Mouse (Mus musculus) heart, embryonic 14.5 days (tissue): ENCODE measurements around the gene Pnp. TPM values are rescaled to one million over a fixed set of nuclear protein-coding genes. Genes with fewer than 3 reads are reported as not detected.
A peak's percentile ranks its signal among the peaks of the same experiment; 100 is the strongest.
"Not testable (repeated sequence)": the region's sequence is repeated elsewhere in the genome, so short reads cannot be mapped to it uniquely, and the experiment has no call there.

Experiments used
- ATAC-seq: fragments of 200-750 bp; cut with Nextera tagmentation; 2 replicates; pipeline ENCODE4 v1.8.0; 2017; ENCODE audit warnings: low read depth, moderate TSS enrichment; ENCODE audit not compliant: insufficient number of reproducible peaks, insufficient read depth, low FRiP score
- H3K27ac ChIP-seq, 2 experiments: fragments of 200-500 bp in 1 of 2; fragments of 300-500 bp in 1 of 2; sonication (generic) in 1 of 2; replicated peaks in 1 of 2; 2 replicates each; pipeline ENCODE4 v1.5.1; 2012 to 2014; ENCODE audit warnings: low read depth in 2 of 2, low read length in 2 of 2, control low read depth in 1 of 2, mild to moderate bottlenecking in 1 of 2, mixed read lengths in 1 of 2; ENCODE audit not compliant: control insufficient read depth in 1 of 2, insufficient read depth in 1 of 2
- H3K27me3 ChIP-seq: fragments of 300-500 bp; sonication (generic); 2 replicates; pipeline ENCODE4 v1.6.1; 2014; ENCODE audit warnings: mild to moderate bottlenecking, low read length, control low read depth; ENCODE audit not compliant: control insufficient read depth, insufficient read depth
- H3K36me3 ChIP-seq: fragments of 300-500 bp; sonication (generic); 2 replicates; pipeline ENCODE4 v1.6.1; 2014; ENCODE audit warnings: mild to moderate bottlenecking, control low read depth, low read length, mixed read lengths; ENCODE audit not compliant: control insufficient read depth, insufficient read depth
- H3K4me1 ChIP-seq, 2 experiments: fragments of 200-500 bp in 1 of 2; fragments of 300-500 bp in 1 of 2; sonication (generic) in 1 of 2; 2 replicates each; pipeline ENCODE4 v1.6.1; 2012 to 2014; ENCODE audit warnings: low read length in 2 of 2, control low read depth in 1 of 2, mixed read lengths in 1 of 2; ENCODE audit not compliant: control insufficient read depth in 2 of 2, insufficient read depth in 2 of 2
- H3K4me2 ChIP-seq: fragments of 300-500 bp; sonication (generic); 2 replicates; pipeline ENCODE4 v1.6.1; 2014; ENCODE audit warnings: mild to moderate bottlenecking, low read length
- H3K4me3 ChIP-seq, 2 experiments: fragments of 200-500 bp in 1 of 2; fragments of 300-500 bp in 1 of 2; sonication (generic) in 1 of 2; 2 replicates each; pipeline ENCODE4 v1.5.1; 2012 to 2014; ENCODE audit warnings: low read length in 2 of 2, mild to moderate bottlenecking in 2 of 2, control low read depth in 1 of 2, low read depth in 1 of 2, moderate library complexity in 1 of 2; ENCODE audit not compliant: control insufficient read depth in 1 of 2, insufficient read depth in 1 of 2
- H3K9ac ChIP-seq: fragments of 300-500 bp; sonication (generic); 2 replicates; pipeline ENCODE4 v1.6.1; 2014; ENCODE audit warnings: mild to moderate bottlenecking, low read length
- H3K9me3 ChIP-seq: fragments of 300-500 bp; sonication (generic); 2 replicates; pipeline ENCODE4 v1.6.1; 2016; ENCODE audit warnings: low read length, control low read depth; ENCODE audit not compliant: control insufficient read depth
- WGBS: fragments of 180-500 bp; shearing (Covaris S2); extraction: QIAGEN DNeasy Blood & Tissue Kit; methylation state at CpG from one replicate; pipeline ENCODE4 v1.1.7; 2014; 5-methylcytosine and 5-hydroxymethylcytosine counted together
- polyA plus RNA-seq: library from polyadenylated mRNA; unstranded; fragments of >200 nt; fragmentation: Nextera tagmentation; extraction: Ambion mirVana; gene quantifications from 2 replicates; pipeline ENCODE4 v1.2.1, GENCODE M21; 2014

Pnp gene
- polyA plus RNA-seq, 1 experiment from 2014 or later, result 30.5 TPM

DNA sequence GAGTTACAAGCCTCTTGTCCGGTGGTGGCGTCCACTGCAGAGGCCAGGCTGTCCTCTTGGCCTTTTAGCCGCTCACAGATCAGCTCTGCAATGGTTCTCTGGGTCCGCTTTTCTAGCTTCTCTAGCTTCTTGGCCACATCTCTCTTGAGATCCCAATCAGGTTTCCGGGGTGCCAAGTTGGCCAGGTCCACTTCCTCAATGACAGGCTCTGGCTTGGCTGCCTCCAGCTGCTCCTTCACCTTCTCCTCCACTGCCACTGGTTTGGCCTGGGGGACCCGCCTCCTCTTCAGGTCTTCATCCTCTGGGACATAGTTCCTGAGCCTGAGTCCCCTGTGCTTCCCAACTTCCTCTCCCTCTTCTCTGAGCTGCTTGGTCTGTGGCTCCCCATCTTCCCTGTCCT, 47.6 kb downstream of the Pnp start:
- not testable (repeated sequence) for H3K4me2 ChIP-seq, H3K27me3 ChIP-seq, H3K9me3 ChIP-seq, H3K9ac ChIP-seq, H3K4me3 ChIP-seq, H3K27ac ChIP-seq, H3K36me3 ChIP-seq, ATAC-seq, H3K4me1 ChIP-seq
- 83% methylated on average over 6 of the region's 6 CpGs for WGBS

DNA sequence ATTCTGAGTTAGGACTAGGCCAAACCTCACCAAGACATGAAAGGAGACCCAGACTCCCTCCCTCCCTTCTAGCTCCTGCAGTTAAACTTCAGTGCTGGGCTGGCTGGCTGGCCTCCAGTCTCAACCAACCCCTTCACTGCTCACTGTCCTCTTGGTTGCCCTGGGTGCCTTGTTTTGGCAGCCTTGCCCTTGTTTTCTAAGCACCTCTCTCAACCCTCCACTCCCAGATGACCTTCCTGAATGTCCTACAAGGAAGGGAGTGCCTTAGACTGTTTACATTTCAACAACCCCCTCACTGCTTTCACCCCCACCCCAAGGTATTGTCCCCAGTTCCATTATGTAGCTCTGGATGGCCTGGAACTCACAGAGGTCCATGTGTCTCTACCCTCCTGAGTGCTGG, 48.7 kb downstream of the Pnp start:
- no peaks in the 10 kb centered on the region for H3K27me3 ChIP-seq
- peaks cover 0 to 2% of the 10 kb centered on the region in 2 experiments; a peak in 1 of 4 replicates for H3K4me1 ChIP-seq
- H3K9ac ChIP-seq, result no peak overlapping the region
- H3K4me2 ChIP-seq, result no peak overlapping the region
- no peak overlapping the region for H3K27ac ChIP-seq
- no peak overlapping the region for H3K4me3 ChIP-seq
- H3K36me3 ChIP-seq, result no peaks in the 10 kb centered on the region
- ATAC-seq, result no peak
- H3K9me3 ChIP-seq, result no peaks in the 10 kb centered on the region

DNA sequence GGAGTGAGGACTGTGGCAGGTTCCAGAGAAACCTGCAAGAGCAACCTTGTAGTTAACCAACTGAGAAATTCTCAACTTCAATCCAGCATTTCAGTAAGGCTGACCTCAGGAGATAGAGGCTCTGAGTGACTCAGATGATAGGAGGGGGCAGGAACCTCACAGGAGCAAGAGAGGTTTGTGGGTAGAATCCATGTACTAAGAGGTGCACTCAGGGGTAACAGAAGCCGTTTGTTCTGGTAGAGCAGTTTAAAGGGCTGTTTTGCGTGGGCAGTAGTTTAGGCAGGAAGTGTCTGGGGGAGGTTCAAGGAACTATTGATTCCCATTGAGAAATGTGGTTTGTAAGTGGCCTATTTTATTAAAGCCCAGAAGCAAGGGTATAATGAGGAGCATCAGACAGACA, 50.3 kb downstream of the Pnp start:
- Histone ChIP-seq H3K36me3 (no peaks in the 10 kb centered on the region), H3K9me3 (no peaks in the 10 kb centered on the region), H3K27me3 (no peaks in the 10 kb centered on the region), H3K27ac (no peak overlapping the region), H3K9ac (no peak overlapping the region), H3K4me2 (no peak overlapping the region), H3K4me3 (no peak overlapping the region), H3K4me1 (peaks cover 0 to 2% of the 10 kb centered on the region in 2 experiments; a peak in 1 of 4 replicates)
- 36% methylated on average over 2 of the region's 2 CpGs for WGBS
- no peak for ATAC-seq

- no peaks in the 10 kb centered on the region for H3K27me3 ChIP-seq
- H3K4me2 ChIP-seq, result no peak overlapping the region
- H3K4me3 ChIP-seq, result no peak overlapping the region
- no peaks in the 10 kb centered on the region for H3K36me3 ChIP-seq
- H3K27ac ChIP-seq, result no peak overlapping the region
- peaks cover 0 to under 1% of the 10 kb centered on the region in 2 experiments; a peak in 1 of 4 replicates for H3K4me1 ChIP-seq
- no peaks in the 10 kb centered on the region for H3K9me3 ChIP-seq
- ATAC-seq, result no peak
- H3K9ac ChIP-seq, result no peak overlapping the region
- 64% methylated on average over 5 of the region's 5 CpGs for WGBS
These were observed 51.0 kb downstream of the Pnp start for GRCm38 (mm10) chr14:50981837-50982236.

DNA sequence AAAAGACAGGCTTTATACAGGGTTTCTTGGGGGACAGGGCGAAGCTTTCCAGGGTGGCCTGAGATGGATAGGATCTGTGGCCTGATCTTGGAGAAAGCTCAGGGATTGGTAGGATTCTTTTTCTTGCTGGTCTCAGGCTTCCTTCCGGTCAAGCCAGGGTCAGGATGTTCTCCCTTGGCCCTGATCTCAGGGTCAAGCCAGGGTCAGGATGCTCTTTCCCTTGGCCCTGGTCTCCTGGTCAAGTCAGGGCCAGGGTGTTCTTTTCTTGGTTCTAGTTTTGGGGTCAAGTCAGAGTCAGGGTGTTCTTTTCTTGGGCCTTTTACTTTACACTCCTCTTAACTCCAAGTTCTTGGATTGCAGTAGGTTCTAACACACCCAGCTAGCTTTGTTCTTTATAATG, 56.8 kb downstream of the Pnp start:
- Histone ChIP-seq H3K4me3 (no peak overlapping the region), H3K9me3 (no peaks in the 10 kb centered on the region), H3K36me3 (no peaks in the 10 kb centered on the region), H3K4me2 (no peak overlapping the region), H3K27ac (no peak overlapping the region), H3K27me3 (no peaks in the 10 kb centered on the region), H3K9ac (no peak overlapping the region), H3K4me1 (no peaks in the 10 kb centered on the region)
- 91% methylated on average over 2 of the region's 2 CpGs for WGBS
- ATAC-seq, result no peak

DNA sequence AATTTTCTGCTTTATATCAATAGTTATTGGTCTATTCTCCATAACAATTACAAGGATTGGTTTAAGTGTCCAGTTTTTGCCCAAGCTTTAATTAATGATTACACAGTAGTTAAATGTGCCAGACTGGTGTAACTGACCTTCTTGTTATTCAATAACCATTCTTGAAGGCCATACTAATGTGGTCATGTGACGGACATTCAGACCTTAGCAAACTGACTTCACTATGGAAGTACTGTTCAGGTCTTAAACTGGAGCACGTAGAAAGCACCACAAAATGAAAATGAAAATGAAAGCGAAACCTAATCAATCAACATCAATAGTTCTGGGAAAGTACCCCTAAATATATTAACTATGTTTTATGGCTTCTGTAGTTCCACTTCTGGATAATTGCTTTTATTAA, 60.2 kb downstream of the Pnp start:
- Histone ChIP-seq H3K4me2 (no peak overlapping the region), H3K27me3 (no peaks in the 10 kb centered on the region), H3K27ac (no peak overlapping the region), H3K36me3 (no peaks in the 10 kb centered on the region), H3K9me3 (no peaks in the 10 kb centered on the region), H3K4me3 (no peak overlapping the region), H3K4me1 (peaks cover 0 to 5% of the 10 kb centered on the region in 2 experiments; a peak in 2 of 4 replicates), H3K9ac (no peak overlapping the region)
- 82% methylated on average over 3 of the region's 3 CpGs for WGBS
- ATAC-seq, result no peak

DNA sequence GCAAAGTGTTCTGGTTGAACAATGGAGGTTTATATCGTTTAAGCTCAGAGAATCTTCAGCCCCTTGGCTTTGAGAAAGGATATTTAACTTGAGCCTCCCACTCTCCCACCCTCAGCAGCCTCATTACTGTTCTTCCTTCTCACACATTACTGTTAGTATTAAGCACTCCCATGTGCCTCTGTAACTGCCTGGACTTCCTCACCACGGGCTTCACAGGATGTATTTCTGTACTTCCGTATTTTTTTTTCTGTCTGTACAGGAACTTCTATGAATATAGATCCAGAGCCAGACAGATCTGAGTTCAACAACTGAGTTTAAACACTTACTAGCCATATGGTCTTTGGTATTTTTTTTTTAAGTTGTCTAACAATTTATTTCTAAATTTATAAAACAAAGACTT, 66.2 kb downstream of the Pnp start:
- H3K36me3 ChIP-seq, result no peaks in the 10 kb centered on the region
- H3K4me2 ChIP-seq, result no peak overlapping the region
- WGBS, result 55% methylated on average over 3 of the region's 3 CpGs
- no peak overlapping the region for H3K9ac ChIP-seq
- no peak for ATAC-seq
- no peak overlapping the region for H3K4me3 ChIP-seq
- H3K9me3 ChIP-seq, result no peaks in the 10 kb centered on the region
- no peaks in the 10 kb centered on the region for H3K27me3 ChIP-seq
- H3K4me1 ChIP-seq, result peaks cover 2 to 5% of the 10 kb centered on the region in 2 experiments; a peak in 3 of 4 replicates
- H3K27ac ChIP-seq, result peak overlapping the region in 1 of 2 experiments; percentile 3; a peak in 1 of 4 replicates

- Histone ChIP-seq H3K4me3 (no peak overlapping the region), H3K4me1 (peaks cover 2 to 5% of the 10 kb centered on the region in 2 experiments; a peak in 3 of 4 replicates), H3K36me3 (no peaks in the 10 kb centered on the region), H3K9ac (no peak overlapping the region), H3K27ac (peak overlapping the region; percentile 28 to 68; a peak in 2 of 4 replicates), H3K27me3 (no peaks in the 10 kb centered on the region), H3K9me3 (no peaks in the 10 kb centered on the region), H3K4me2 (no peak overlapping the region)
- 58% methylated on average over 2 of the region's 2 CpGs for WGBS
- ATAC-seq, result no peak; the same call in 1 of the 2 replicates
These were observed 67.3 kb downstream of the Pnp start for GRCm38 (mm10) chr14:50997999-50998666.
